Mouse (Mus musculus) erythroblast, adult 5-6 weeks (primary cell): Measurements from ENCODE around the gene Zfp653. TPM values are rescaled to one million over a fixed set of nuclear protein-coding genes. Genes with fewer than 3 reads are reported as not detected.

Experiments
- ATAC-seq: replicated peaks from 2 replicates; pipeline ENCODE4 v1.8.0; 2016; ENCODE audit warnings: moderate number of reproducible peaks, mild to moderate bottlenecking, moderate TSS enrichment, inconsistent platforms; ENCODE audit not compliant: poor library complexity, low FRiP score, severe bottlenecking
- total RNA-seq, 2 experiments: library from RNA; stranded (forward) in 1 of 2; stranded (reverse) in 1 of 2; fragments of 150-400 nt in 1 of 2; fragments of 200-764, 138-1000 nt in 1 of 2; gene quantifications; 2 replicates each; pipeline versions ENCODE4 v1.2.3 to v1.2.4; 2015 to 2017; ENCODE audit warnings: low replicate concordance in 2 of 2

Zfp653 gene
- total RNA-seq, 2 experiments from 2014 or later, result 1.6 to 4.0 TPM

DNA sequence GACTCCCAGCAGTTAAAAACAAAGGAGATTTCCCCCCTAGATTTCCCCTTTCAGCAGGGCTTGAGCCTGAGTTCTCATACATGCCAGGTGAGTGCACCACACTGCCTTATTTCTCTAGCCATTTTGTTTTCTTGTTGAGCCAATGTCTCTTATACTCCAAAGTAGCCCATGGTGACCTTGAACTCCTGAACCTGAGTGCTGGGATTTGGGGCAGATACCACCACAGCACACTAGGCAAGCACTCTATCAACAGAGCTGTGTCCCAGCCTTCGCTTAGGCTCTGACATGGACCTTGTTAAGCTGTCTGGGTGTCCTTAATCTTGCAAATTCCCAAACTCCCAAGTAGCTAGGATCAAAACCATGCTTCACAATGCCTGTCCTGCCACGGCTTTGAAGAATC lies 29.3 kb downstream of the Zfp653 start:
- ATAC-seq, result no peak

GRCm38 (mm10) chr9:22037826-22038225 lies 33.4 kb downstream of the Zfp653 start:
- ATAC-seq, result no peak

- no peak for ATAC-seq
These were observed 35.7 kb downstream of the Zfp653 start for GRCm38 (mm10) chr9:22035300-22036044.

DNA sequence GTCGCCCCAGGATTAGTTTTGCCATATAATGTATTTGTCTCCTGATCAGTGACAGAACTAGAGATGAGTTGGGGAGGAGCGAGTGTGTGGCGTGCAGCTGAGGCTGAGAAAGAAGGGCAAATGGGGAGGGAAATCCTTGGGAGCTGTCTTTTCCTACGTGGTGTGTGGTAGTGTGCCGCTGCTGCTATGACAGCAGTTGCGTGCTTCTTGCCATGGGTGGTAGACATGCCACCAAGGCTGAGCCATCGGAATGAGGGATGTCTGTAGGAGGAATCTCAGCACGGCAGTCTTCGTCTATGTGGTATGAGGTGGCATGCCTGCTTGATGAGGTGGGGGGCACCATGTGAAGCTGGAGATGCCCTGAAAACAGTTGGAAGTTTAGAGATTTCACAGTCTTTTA lies 40.8 kb downstream of the Zfp653 start:
- no peak for ATAC-seq

GRCm38 (mm10) chr9:22028467-22028866 lies 42.7 kb downstream of the Zfp653 start:
- ATAC-seq, result no peak

DNA sequence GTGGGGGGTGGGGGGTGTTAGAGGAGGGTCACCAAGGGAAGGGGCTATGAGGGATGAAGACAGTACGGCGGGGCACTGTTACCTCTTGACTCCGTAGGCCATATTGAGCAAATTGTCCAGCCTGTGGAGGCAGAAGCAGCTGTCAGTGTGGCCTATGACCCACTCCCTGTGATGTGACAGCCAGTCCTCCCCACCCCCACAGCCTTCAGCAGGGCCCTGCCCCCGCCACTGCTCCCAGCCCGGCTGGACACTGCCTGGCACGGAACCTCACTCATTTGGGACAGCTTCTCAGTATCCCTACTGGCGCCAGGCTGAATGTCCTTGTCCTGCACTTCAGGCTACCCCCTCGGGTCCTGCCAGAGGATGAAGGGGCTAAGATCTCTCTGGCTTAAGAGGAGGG lies 46.6 kb downstream of the Zfp653 start:
- no peak for ATAC-seq

DNA sequence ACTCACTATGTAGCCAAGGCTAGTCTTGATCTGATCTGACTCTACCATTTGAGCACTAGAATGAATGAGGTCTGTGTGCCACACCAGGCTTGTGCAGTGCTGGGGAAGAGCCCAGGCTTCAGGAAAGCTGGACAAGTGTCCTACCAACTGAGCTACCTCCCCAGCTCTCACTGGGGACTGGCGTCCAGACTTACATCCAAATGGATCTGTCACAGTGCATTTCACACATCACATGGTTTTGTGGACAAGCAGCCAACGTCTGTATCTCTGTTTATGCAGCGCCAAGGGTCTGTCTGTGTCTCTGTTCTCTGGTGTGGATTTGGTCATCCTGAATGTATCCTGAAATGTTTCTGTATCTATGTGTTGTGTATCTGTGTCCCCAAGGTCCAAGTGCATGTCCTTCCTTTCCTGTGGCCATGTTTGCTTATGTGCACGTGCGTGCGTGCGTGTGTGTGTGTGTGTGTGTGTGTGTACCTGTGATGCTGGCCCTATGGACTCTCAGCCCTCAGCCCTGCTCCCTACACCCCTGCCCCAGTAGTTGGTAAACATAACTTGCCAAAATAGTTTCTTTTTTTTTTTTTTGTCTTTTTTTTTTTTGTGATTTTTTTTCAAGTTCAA lies 53.9 kb downstream of the Zfp653 start:
- no peak for ATAC-seq

DNA sequence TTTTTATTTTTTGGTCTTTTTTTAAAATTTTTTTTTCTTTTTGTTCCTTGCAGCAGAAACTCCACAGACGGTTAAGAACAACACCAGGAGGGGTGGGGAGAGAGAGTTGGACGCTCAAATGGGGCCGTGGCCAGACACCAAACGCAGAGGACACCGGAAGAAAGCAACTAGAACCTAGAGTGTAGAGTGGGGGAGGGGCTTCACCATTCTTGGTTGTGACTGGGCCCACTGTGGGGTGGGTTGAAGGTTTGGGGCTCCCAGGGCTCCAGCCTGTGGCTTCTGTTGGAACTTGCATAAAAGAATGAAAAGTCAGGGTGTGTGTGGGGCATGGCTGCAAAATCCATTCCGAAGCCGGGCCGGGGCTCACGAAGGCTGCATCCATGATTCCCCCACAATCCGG lies 54.9 kb downstream of the Zfp653 start:
- ATAC-seq, result no peak

DNA sequence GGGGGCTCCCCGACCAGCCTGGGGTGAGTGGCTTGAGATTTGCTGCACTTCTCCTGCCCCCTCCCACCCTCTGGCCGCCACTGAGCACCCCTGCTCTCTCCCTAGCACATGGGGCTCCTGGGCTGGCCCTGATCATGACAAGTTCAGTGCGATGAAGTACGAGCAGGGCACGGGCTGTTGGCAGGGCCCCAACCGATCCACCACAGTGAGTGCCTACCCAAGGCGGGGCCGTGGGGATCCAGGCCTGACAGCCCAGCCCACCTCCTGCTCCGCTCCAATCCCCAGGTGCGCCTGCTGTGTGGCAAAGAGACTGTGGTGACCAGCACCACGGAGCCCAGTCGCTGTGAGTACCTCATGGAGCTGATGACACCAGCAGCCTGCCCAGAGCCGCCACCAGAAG lies 58.4 kb downstream of the Zfp653 start:
- no peak for ATAC-seq

GRCm38 (mm10) chr9:22011055-22011454 lies 60.1 kb downstream of the Zfp653 start:
- no peak for ATAC-seq

Other genes starting within 250 kb of the Zfp653 start
- gene Angptl8, start 235.9 kb downstream of the Zfp653 start, total RNA-seq (2015; ENCODE audit: low replicate concordance), result 1.3 TPM in 1 of 2 replicates, not detected in the other
- not detected in 2 replicates for gene Angptl8, start 235.9 kb downstream of the Zfp653 start, total RNA-seq (2017; ENCODE audit: low replicate concordance)
- not detected in 2 replicates for gene Dock6, start 218.7 kb downstream of the Zfp653 start, total RNA-seq (2015; ENCODE audit: low replicate concordance)
- not detected in 2 replicates for gene Dock6, start 218.7 kb downstream of the Zfp653 start, total RNA-seq (2017; ENCODE audit: low replicate concordance)
- 17.1 and 21.5 TPM in 2 replicates for gene Rab3d, start 153.2 kb downstream of the Zfp653 start, total RNA-seq (2015; ENCODE audit: low replicate concordance)
- gene Rab3d, start 153.2 kb downstream of the Zfp653 start, total RNA-seq (2017; ENCODE audit: low replicate concordance), result 11.2 and 13.4 TPM in 2 replicates
- gene Ccdc159, start 143.9 kb downstream of the Zfp653 start, total RNA-seq (2015; ENCODE audit: low replicate concordance), result not detected in 2 replicates
- gene Ccdc159, start 143.9 kb downstream of the Zfp653 start, total RNA-seq (2017; ENCODE audit: low replicate concordance), result not detected in 2 replicates
- gene Tmem205, start 143.8 kb downstream of the Zfp653 start, total RNA-seq (2015; ENCODE audit: low replicate concordance), result 9.8 and 15.7 TPM in 2 replicates
- gene Tmem205, start 143.8 kb downstream of the Zfp653 start, total RNA-seq (2017; ENCODE audit: low replicate concordance), result 1.5 TPM in 2 replicates
- gene Plppr2, start 134.3 kb downstream of the Zfp653 start, total RNA-seq (2015; ENCODE audit: low replicate concordance), result 0.42 TPM in 1 of 2 replicates, not detected in the other
- gene Plppr2, start 134.3 kb downstream of the Zfp653 start, total RNA-seq (2017; ENCODE audit: low replicate concordance), result not detected in 2 replicates
- 0.58 and 1.5 TPM in 2 replicates for gene Swsap1, start 115.6 kb downstream of the Zfp653 start, total RNA-seq (2015; ENCODE audit: low replicate concordance)
- 3.8 and 6.6 TPM in 2 replicates for gene Swsap1, start 115.6 kb downstream of the Zfp653 start, total RNA-seq (2017; ENCODE audit: low replicate concordance)
- gene Epor, start 107.9 kb downstream of the Zfp653 start, total RNA-seq (2015; ENCODE audit: low replicate concordance), result 68.1 and 70.3 TPM in 2 replicates
- 70.3 and 91.0 TPM in 2 replicates for gene Epor, start 107.9 kb downstream of the Zfp653 start, total RNA-seq (2017; ENCODE audit: low replicate concordance)
- gene Rgl3, start 81.9 kb downstream of the Zfp653 start, total RNA-seq (2015; ENCODE audit: low replicate concordance), result not detected in 2 replicates
- not detected in 2 replicates for gene Rgl3, start 81.9 kb downstream of the Zfp653 start, total RNA-seq (2017; ENCODE audit: low replicate concordance)
- 4.2 TPM in 1 of 2 replicates, not detected in the other for gene Ccdc151, start 68.7 kb downstream of the Zfp653 start, total RNA-seq (2015; ENCODE audit: low replicate concordance)
- 0.84 and 0.85 TPM in 2 replicates for gene Ccdc151, start 68.7 kb downstream of the Zfp653 start, total RNA-seq (2017; ENCODE audit: low replicate concordance)
- gene Prkcsh, start 68.6 kb downstream of the Zfp653 start, total RNA-seq (2015; ENCODE audit: low replicate concordance), result 13.1 and 13.4 TPM in 2 replicates
- 20.2 and 25.0 TPM in 2 replicates for gene Prkcsh, start 68.6 kb downstream of the Zfp653 start, total RNA-seq (2017; ENCODE audit: low replicate concordance)
- not detected in 2 replicates for gene Elavl3, start 19.4 kb downstream of the Zfp653 start, total RNA-seq (2015; ENCODE audit: low replicate concordance)
- gene Elavl3, start 19.4 kb downstream of the Zfp653 start, total RNA-seq (2017; ENCODE audit: low replicate concordance), result not detected in 2 replicates
- not detected in 2 replicates for gene Gm49318, start 117 bp downstream of the Zfp653 start, total RNA-seq (2015; ENCODE audit: low replicate concordance)
- gene Gm49318, start 117 bp downstream of the Zfp653 start, total RNA-seq (2017; ENCODE audit: low replicate concordance), result not detected in 2 replicates
- 1.9 and 3.3 TPM in 2 replicates for gene Ecsit, start 14.1 kb upstream of the Zfp653 start, total RNA-seq (2015; ENCODE audit: low replicate concordance)
- gene Ecsit, start 14.1 kb upstream of the Zfp653 start, total RNA-seq (2017; ENCODE audit: low replicate concordance), result 3.5 and 4.2 TPM in 2 replicates
- gene Cnn1, start 27.8 kb upstream of the Zfp653 start, total RNA-seq (2015; ENCODE audit: low replicate concordance), result not detected in 2 replicates
- not detected in 2 replicates for gene Cnn1, start 27.8 kb upstream of the Zfp653 start, total RNA-seq (2017; ENCODE audit: low replicate concordance)
- gene Elof1, start 45.8 kb upstream of the Zfp653 start, total RNA-seq (2015; ENCODE audit: low replicate concordance), result 28.4 and 30.7 TPM in 2 replicates
- 14.1 and 15.8 TPM in 2 replicates for gene Elof1, start 45.8 kb upstream of the Zfp653 start, total RNA-seq (2017; ENCODE audit: low replicate concordance)
- 10.8 and 20.7 TPM in 2 replicates for gene Acp5, start 64.3 kb upstream of the Zfp653 start, total RNA-seq (2015; ENCODE audit: low replicate concordance)
- gene Acp5, start 64.3 kb upstream of the Zfp653 start, total RNA-seq (2017; ENCODE audit: low replicate concordance), result 9.8 and 18.1 TPM in 2 replicates
- 5.6 and 8.8 TPM in 2 replicates for gene Pigyl, start 85.5 kb upstream of the Zfp653 start, total RNA-seq (2015; ENCODE audit: low replicate concordance)
- gene Pigyl, start 85.5 kb upstream of the Zfp653 start, total RNA-seq (2017; ENCODE audit: low replicate concordance), result 8.2 and 9.3 TPM in 2 replicates
- not detected in 2 replicates for gene Zfp872, start 116.7 kb upstream of the Zfp653 start, total RNA-seq (2015; ENCODE audit: low replicate concordance)
- not detected in 2 replicates for gene Zfp872, start 116.7 kb upstream of the Zfp653 start, total RNA-seq (2017; ENCODE audit: low replicate concordance)
- 6.5 and 25.4 TPM in 2 replicates for gene Zfp809, start 154.3 kb upstream of the Zfp653 start, total RNA-seq (2015; ENCODE audit: low replicate concordance)
- gene Zfp809, start 154.3 kb upstream of the Zfp653 start, total RNA-seq (2017; ENCODE audit: low replicate concordance), result 11.0 and 14.8 TPM in 2 replicates
- 0.96 and 4.0 TPM in 2 replicates for gene Zfp599, start 188.5 kb upstream of the Zfp653 start, total RNA-seq (2015; ENCODE audit: low replicate concordance)
- 0.17 TPM in 1 of 2 replicates, not detected in the other for gene Zfp599, start 188.5 kb upstream of the Zfp653 start, total RNA-seq (2017; ENCODE audit: low replicate concordance)
- 0.63 and 4.0 TPM in 2 replicates for gene Zfp810, start 236.3 kb upstream of the Zfp653 start, total RNA-seq (2015; ENCODE audit: low replicate concordance)
- gene Zfp810, start 236.3 kb upstream of the Zfp653 start, total RNA-seq (2017; ENCODE audit: low replicate concordance), result 0.43 and 3.2 TPM in 2 replicates